Mouse (Mus musculus) layer of hippocampus, adult 9-10 months (tissue): Measurements from ENCODE around the gene Olfr1276.

Experiments
- DNase-seq: peaks from one replicate; pipeline ENCODE4 v3.0.0; 2022; ENCODE audit warnings: low spot score

Gene Olfr1276

DNA sequence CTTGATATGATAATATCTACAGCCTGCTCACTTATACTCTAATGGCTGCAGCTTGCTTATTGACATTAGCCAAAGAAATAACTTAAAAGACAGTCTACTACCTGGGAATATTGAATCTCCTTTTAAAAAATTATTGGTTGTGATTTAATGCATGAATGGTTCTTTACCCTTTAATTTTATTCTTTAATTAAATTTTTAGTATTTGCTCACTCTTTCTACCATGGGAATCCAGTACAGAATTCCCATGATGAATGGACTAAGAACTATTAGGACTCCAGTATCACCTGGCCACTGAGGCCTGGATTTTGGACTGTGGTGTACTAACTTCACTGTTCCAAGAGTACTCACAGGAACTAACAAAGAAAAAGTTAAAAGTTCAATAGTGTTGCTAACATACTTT lies at the start of gene Olfr1276:
TSS of gene Olfr1276 (plus strand) at position 301 of the 400 bp plus-strand sequence.
- DNase-seq, result no peak

DNA sequence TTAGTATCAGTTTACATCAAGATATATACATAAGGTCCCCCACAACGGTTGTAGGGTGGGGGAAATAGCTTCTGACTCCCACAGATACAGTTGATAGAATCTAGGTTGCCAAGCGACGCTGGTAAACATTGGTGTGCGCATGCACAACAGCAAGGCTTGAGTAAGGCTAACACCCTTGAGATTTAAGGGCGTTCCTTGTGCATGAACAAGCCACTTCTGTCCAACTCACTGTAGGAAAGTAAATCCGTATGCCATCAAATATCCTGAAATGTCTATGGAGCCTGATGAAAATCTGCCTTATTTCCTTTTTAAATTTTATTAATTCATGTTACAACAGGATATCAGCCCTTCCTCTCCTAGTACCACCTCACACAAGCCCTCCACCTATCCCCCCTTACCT lies 24.8 kb upstream of the Olfr1276 start, which contains the start of gene 4930430A15Rik:
TSS of gene 4930430A15Rik (minus strand) at position 101 of the 400 bp plus-strand sequence.
- no peak for DNase-seq

DNA sequence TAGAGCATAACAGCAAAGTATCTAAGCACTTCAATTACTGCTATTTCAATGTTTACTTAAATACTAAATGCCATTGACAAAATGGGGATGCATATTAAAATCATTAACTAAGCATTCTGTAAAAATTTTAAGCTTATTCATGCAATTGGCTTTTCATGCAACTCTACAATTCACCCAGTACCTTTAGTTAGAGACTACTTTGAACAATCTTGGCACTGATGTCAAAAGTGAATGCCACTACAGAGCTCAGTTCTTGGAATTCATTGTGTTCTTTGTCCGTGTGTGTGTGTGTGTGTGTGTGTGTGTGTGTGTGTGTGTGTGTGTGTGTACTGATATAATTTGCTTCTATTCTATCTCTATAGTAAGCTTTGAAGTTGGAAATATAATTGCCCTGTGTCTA lies 19.1 kb upstream of the Olfr1276 start, which contains the start of gene Olfr1275:
TSS of gene Olfr1275 (minus strand) at position 101 of the 400 bp plus-strand sequence.
- no peak for DNase-seq

DNA sequence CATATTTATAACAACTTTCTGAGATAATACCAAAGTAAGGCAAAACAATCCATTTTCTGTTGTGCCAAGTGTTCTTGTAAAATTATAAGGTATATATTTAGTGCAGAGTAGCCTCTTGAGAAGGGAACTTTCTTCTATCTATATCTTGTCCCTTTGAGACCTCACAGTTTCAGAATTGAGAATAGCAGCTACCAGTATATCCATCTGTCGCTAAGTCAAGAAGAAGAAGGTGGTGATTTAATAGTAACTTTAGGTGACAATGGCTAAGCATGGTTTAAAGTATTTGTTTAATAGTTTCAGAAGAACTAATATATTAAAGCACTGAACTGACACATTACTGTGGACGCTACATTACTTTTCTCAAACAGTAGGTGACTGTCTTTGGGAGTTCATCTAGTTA lies 19.7 kb downstream of the Olfr1276 start, which contains the start of gene Olfr1277:
TSS of gene Olfr1277 (minus strand) at position 101 of the 400 bp plus-strand sequence.
- DNase-seq, result no peak

DNA sequence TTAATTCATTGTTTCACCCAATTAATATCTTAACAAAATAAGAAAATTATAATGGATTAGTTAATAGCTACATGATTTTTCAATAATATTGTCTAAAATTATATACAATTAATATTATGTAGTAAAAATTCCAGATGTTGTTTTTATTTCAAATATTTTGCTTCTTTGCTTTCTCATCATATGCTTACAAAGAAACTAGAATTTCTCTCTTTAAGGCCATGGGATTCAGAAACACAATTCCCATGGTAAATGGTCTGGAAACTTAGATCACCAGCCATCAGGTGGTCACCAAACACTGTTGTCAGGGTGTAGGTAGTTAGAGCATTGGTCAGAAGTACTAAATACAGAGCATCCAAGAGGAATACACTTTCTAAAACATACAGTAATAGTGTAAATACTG lies 35.5 kb downstream of the Olfr1276 start, which contains the start of gene Olfr1278:
TSS of gene Olfr1278 (plus strand) at position 301 of the 400 bp plus-strand sequence.
- no peak for DNase-seq

DNA sequence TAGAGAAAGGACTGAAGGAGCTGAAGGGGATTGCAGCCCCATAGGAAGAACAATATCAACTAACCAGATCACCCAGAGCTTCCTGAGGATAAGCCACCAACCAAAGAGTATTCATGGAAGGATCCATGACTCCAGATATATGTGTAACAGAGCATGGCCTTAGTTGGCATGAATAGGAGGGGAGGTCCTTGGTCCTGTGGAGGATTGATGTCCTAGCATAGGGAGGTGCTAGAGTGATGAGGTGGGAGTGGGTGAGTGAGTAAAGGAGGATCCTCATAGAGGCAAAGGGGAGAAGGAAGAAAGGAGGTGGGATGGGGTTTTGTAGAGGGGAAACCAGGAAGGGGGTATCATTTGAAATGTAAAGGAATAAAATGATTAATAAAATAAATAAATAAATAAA lies 44.2 kb downstream of the Olfr1276 start:
- DNase-seq, result no peak

DNA sequence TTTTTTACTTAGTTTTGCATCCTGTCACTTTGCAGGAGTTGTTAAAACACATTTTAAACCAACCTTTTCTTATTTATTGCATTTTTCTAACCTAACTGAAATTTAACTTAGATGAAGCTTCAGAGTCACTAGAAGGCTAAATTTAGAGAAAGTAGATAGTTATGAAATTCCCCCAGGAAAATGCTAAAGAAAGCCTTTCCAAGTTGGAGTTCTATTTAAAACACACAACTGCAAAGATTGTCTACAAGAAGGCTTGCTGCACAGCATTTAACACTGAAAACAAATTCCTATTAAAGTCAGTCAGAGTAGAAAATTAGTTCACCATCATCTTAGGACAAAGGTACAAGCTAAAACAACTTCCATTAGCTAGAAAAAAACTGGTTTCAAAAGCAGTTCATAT lies 46.1 kb downstream of the Olfr1276 start, which contains the start of gene Olfr1279:
TSS of gene Olfr1279 (plus strand) at position 262 of the 400 bp plus-strand sequence.
- no peak for DNase-seq
